Mouse (Mus musculus): ENCODE measurements around the gene Cldn8. TPM values are rescaled to one million over a fixed set of nuclear protein-coding genes. Genes with fewer than 3 reads are reported as not detected.

Cldn8 gene
- total RNA-seq, 2 experiments from 2014 or later, result not detected

Other genes starting within 250 kb of the Cldn8 start
- not detected for gene Cldn17, start 56.2 kb downstream of the Cldn8 start, total RNA-seq (2021)
- gene Krtap24-1, start 49.1 kb upstream of the Cldn8 start, total RNA-seq (2021), result not detected
- gene 2310079G19Rik, start 64.5 kb upstream of the Cldn8 start, total RNA-seq (2021), result under 1 TPM in 1 of 2 experiments, not detected in 1; 0.49 TPM
- gene Krtap26-1, start 84.6 kb upstream of the Cldn8 start, total RNA-seq (2021), result not detected
- not detected for gene Krtap27-1, start 108.5 kb upstream of the Cldn8 start, total RNA-seq (2021)
- not detected for gene 2310061N02Rik, start 144.8 kb upstream of the Cldn8 start, total RNA-seq (2021)
- not detected for gene Krtap13-1, start 165.7 kb upstream of the Cldn8 start, total RNA-seq (2021)
- gene Krtap13, start 188.5 kb upstream of the Cldn8 start, total RNA-seq (2021), result not detected
- gene 2310034C09Rik, start 195.7 kb upstream of the Cldn8 start, total RNA-seq (2021), result not detected
- gene 2310057N15Rik, start 211.0 kb upstream of the Cldn8 start, total RNA-seq (2021), result not detected
- gene Gm5965, start 214.7 kb upstream of the Cldn8 start, total RNA-seq (2021), result not detected
- gene Gm20741, start 249.0 kb upstream of the Cldn8 start, total RNA-seq (2021), result not detected